Mouse (Mus musculus): ENCODE measurements at regions not wholly inside any gene's neighbourhood (a gene's known extent, or its start where the extent isn't known, plus 50 kb on each side); places are given as distances from the start of the nearest gene placed in this dataset.
"Not testable (repeated sequence)": the region's sequence is repeated elsewhere in the genome, so short reads cannot be mapped to it uniquely, and the experiment has no call there.

- ChIA-PET POLR2A (no interaction called here), CTCF (no interaction called here)
Observed at GRCm38 (mm10) chr11:45349331-45349730, 502.5 kb upstream of the Clint1 start.

- CTCF ChIA-PET: no interaction called here
- POLR2A ChIA-PET: no interaction called here
Observed at GRCm38 (mm10) chr11:45365343-45365742, 486.5 kb upstream of the Clint1 start.

GRCm38 (mm10) chr11:45389243-45390146 lies 462.4 kb upstream of the Clint1 start:
- POLR2A ChIA-PET: interaction anchor here in 2 of 4 experiments (0.6 to 1.0 kb wide), 2 partner anchors 22 to 808 kb away, joined by 3 read pairs; no protein-coding TSS in a partner anchor
- CTCF ChIA-PET: no interaction called here

- CTCF ChIA-PET: no interaction called here
- POLR2A ChIA-PET: interaction anchor here in 1 of 4 experiments (0.6 kb wide), 1 partner anchor 36 kb away, joined by 5 read pairs; no protein-coding TSS in a partner anchor
Observed at GRCm38 (mm10) chr11:45396009-45396408, 455.8 kb upstream of the Clint1 start.

- POLR2A ChIA-PET: interaction anchor here in 1 of 4 experiments (0.6 kb wide), 1 partner anchor 1000 kb away, joined by 3 read pairs; no protein-coding TSS in a partner anchor
- CTCF ChIA-PET: no interaction called here
Observed at GRCm38 (mm10) chr11:45398188-45398587, 453.7 kb upstream of the Clint1 start.

- POLR2A ChIA-PET: interaction anchor here in 1 of 4 experiments (0.7 kb wide), 1 partner anchor 26 kb away, joined by 4 read pairs; no protein-coding TSS in a partner anchor
- CTCF ChIA-PET: no interaction called here
Observed at GRCm38 (mm10) chr11:45404377-45405029, 447.3 kb upstream of the Clint1 start.

- CTCF ChIA-PET: not testable (repeated sequence)
Observed at GRCm38 (mm10) chr11:45424066-45424465, 427.8 kb upstream of the Clint1 start.

GRCm38 (mm10) chr11:45440937-45441720 lies 410.7 kb upstream of the Clint1 start:
- ChIA-PET CTCF (no interaction called here), POLR2A (no interaction called here)

More at GRCm38 (mm10) chr11:45424066-45424465, 427.8 kb upstream of the Clint1 start:
- POLR2A ChIA-PET: interaction anchor here in 1 of 4 experiments (1.3 kb wide), 1 partner anchor 10 kb away, joined by 3 read pairs; no protein-coding TSS in a partner anchor

GRCm38 (mm10) chr11:45446512-45446911 lies 405.3 kb upstream of the Clint1 start:
- ChIA-PET POLR2A (interaction anchor here in 1 of 4 experiments (0.5 kb wide), 1 partner anchor 30 kb away, joined by 6 read pairs; no protein-coding TSS in a partner anchor), CTCF (no interaction called here)

- ChIA-PET POLR2A (no interaction called here), CTCF (no interaction called here)
Observed at GRCm38 (mm10) chr11:45454234-45454633, 397.6 kb upstream of the Clint1 start.

- POLR2A ChIA-PET: no interaction called here
- CTCF ChIA-PET: no interaction called here
Observed at GRCm38 (mm10) chr11:45454933-45455332, 396.9 kb upstream of the Clint1 start.

- POLR2A ChIA-PET: interaction anchor here in 1 of 4 experiments (0.7 kb wide), 1 partner anchor 9 kb away, joined by 3 read pairs; no protein-coding TSS in a partner anchor
Observed at GRCm38 (mm10) chr11:45456724-45457123, 395.1 kb upstream of the Clint1 start.

GRCm38 (mm10) chr11:45457597-45457996 lies 394.3 kb upstream of the Clint1 start:
- CTCF ChIA-PET: no interaction called here
- POLR2A ChIA-PET: no interaction called here

More at GRCm38 (mm10) chr11:45456724-45457123, 395.1 kb upstream of the Clint1 start:
- CTCF ChIA-PET: no interaction called here

- ChIA-PET POLR2A (no interaction called here), CTCF (no interaction called here)
Observed at GRCm38 (mm10) chr11:45460000-45460792, 391.7 kb upstream of the Clint1 start.

GRCm38 (mm10) chr11:45464501-45464900 lies 387.4 kb upstream of the Clint1 start:
- ChIA-PET CTCF (no interaction called here), POLR2A (no interaction called here)

GRCm38 (mm10) chr11:45466350-45466749 lies 385.5 kb upstream of the Clint1 start:
- POLR2A ChIA-PET: interaction anchor here in 1 of 4 experiments (0.5 to 0.7 kb wide), 3 partner anchors 10 to 16 kb away, joined by 3 to 5 read pairs (median 3); no protein-coding TSS in a partner anchor
- CTCF ChIA-PET: no interaction called here

GRCm38 (mm10) chr11:45472171-45472570 lies 379.7 kb upstream of the Clint1 start:
- CTCF ChIA-PET: no interaction called here
- POLR2A ChIA-PET: no interaction called here

GRCm38 (mm10) chr11:45476917-45477316 lies 374.9 kb upstream of the Clint1 start:
- CTCF ChIA-PET: no interaction called here
- POLR2A ChIA-PET: no interaction called here

GRCm38 (mm10) chr11:45485950-45486349 lies 365.9 kb upstream of the Clint1 start:
- POLR2A ChIA-PET: no interaction called here
- CTCF ChIA-PET: no interaction called here

All from embryonic stem cell, embryonic (primary cell).